Mouse (Mus musculus) neural tube, embryonic 11.5 days (tissue): ENCODE data around the gene Kif2c. TPM values are rescaled to one million over a fixed set of nuclear protein-coding genes. Genes with fewer than 3 reads are reported as not detected.

ENCODE experiments used
- ATAC-seq: fragments of 200-750 bp; cut with Nextera tagmentation; 2 replicates; pipeline ENCODE4 v1.8.0; 2017; ENCODE audit warnings: moderate number of reproducible peaks, mild to moderate bottlenecking, moderate TSS enrichment, moderate library complexity; ENCODE audit not compliant: insufficient read depth, low FRiP score, low TSS enrichment
- DNase-seq: peaks from one replicate; pipeline ENCODE4 v3.0.0-alpha.2; 2015; ENCODE audit warnings: low spot score
- H3K27ac ChIP-seq: fragments of 300-500 bp; sonication (generic); 2 replicates; pipeline ENCODE4 v1.5.1; 2014; ENCODE audit warnings: low read depth, mild to moderate bottlenecking, low read length
- H3K27me3 ChIP-seq: fragments of 300-500 bp; sonication (generic); 2 replicates; pipeline ENCODE4 v1.6.1; 2014; ENCODE audit warnings: mild to moderate bottlenecking, low read length, mixed read lengths; ENCODE audit not compliant: control insufficient read depth, insufficient read depth
- H3K36me3 ChIP-seq: fragments of 300-500 bp; sonication (generic); 2 replicates; pipeline ENCODE4 v1.6.1; 2014; ENCODE audit warnings: mild to moderate bottlenecking, low read length, moderate library complexity, mixed read lengths; ENCODE audit not compliant: control insufficient read depth, insufficient read depth
- H3K4me1 ChIP-seq: fragments of 300-500 bp; sonication (generic); 2 replicates; pipeline ENCODE4 v1.6.1; 2014; ENCODE audit warnings: low read length, mixed read lengths; ENCODE audit not compliant: control insufficient read depth, insufficient read depth
- H3K4me2 ChIP-seq: fragments of 300-500 bp; sonication (generic); 2 replicates; pipeline ENCODE4 v1.6.1; 2014; ENCODE audit warnings: low read depth, mild to moderate bottlenecking, moderate library complexity
- H3K4me3 ChIP-seq: fragments of 300-500 bp; sonication (generic); 2 replicates; pipeline ENCODE4 v1.5.1; 2014; ENCODE audit warnings: low read depth, low read length
- H3K9ac ChIP-seq: fragments of 300-500 bp; sonication (generic); 2 replicates; pipeline ENCODE4 v1.6.1; 2014; ENCODE audit warnings: mild to moderate bottlenecking, low read length
- H3K9me3 ChIP-seq: fragments of 300-500 bp; sonication (generic); 2 replicates; pipeline ENCODE4 v1.6.1; 2016; ENCODE audit warnings: low read length; ENCODE audit not compliant: control insufficient read depth
- WGBS: fragments of 180-500 bp; shearing (Covaris S2); extraction: QIAGEN DNeasy Blood & Tissue Kit; methylation state at CpG from one replicate; pipeline ENCODE4 v1.1.7; 2014; 5-methylcytosine and 5-hydroxymethylcytosine counted together
- microRNA-seq: library from miRNA; unstranded; fragments of <30 nt; microRNA quantifications from one replicate; pipeline ENCODE4, GENCODE M21; 2016
- polyA plus RNA-seq: library from polyadenylated mRNA; unstranded; fragments of >200 nt; fragmentation: Nextera tagmentation; extraction: Ambion mirVana; gene quantifications from 2 replicates; pipeline ENCODE4 v1.2.1, GENCODE M21; 2014

Gene Kif2c
- polyA plus RNA-seq, 1 experiment from 2014 or later, result 80.0 TPM

DNA sequence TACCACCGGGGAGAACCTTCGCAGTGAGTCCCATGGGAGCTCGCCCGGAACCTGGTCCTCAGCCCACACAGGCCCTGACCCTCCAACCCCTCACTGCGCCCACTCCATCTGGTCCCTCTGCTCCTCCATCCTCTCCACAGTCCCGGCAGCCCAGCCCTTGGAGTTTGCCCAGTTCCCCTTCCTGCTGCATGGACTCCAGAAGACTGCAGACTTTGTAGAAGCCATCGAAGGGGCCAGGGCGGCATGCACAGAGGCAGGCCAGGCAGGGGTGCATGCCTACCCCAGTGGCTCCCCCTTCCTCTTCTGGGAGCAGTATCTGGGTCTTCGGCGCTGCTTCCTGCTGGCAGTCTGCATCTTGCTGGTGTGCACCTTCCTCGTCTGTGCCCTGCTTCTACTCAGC lies 71.5 kb downstream of the Kif2c start:
- Histone ChIP-seq H3K4me1 (no peaks in the 10 kb centered on the region), H3K4me3 (no peak overlapping the region), H3K27me3 (no peaks in the 10 kb centered on the region), H3K4me2 (no peak overlapping the region), H3K9me3 (no peaks in the 10 kb centered on the region), H3K9ac (no peak overlapping the region), H3K27ac (no peak overlapping the region), H3K36me3 (peaks cover 8% of the 10 kb centered on the region)
- DNase-seq (no peak), ATAC-seq (no peak)
- 91% methylated on average over 11 of the region's 11 CpGs for WGBS

DNA sequence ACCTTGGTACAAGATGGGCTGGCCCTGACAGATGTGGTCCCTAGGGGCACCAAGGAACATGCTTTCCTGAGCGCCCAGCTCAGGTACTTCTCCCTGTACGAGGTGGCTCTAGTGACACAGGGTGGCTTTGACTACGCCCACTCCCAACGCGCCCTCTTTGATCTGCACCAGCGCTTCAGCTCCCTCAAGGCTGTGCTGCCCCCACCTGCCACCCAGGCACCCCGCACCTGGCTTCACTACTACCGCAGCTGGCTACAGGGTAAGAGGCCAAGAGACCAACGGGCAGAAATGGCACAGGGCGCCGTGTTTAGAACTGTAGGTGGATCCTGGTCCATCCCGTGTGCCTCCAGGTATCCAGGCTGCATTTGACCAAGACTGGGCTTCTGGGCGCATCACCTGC lies 72.2 kb downstream of the Kif2c start:
- Histone ChIP-seq H3K36me3 (peaks cover 9% of the 10 kb centered on the region), H3K27me3 (no peaks in the 10 kb centered on the region), H3K9me3 (no peaks in the 10 kb centered on the region), H3K4me1 (no peaks in the 10 kb centered on the region), H3K27ac (no peak overlapping the region), H3K4me2 (no peak overlapping the region), H3K4me3 (no peak overlapping the region), H3K9ac (no peak overlapping the region; the same call in 1 of the 2 replicates)
- DNase-seq, result no peak
- no peak for ATAC-seq
- WGBS, result 93% methylated on average over 13 of the region's 13 CpGs

Small RNA genes lying within 50 kb of the gene (microRNA-seq; reads per million reads assigned to microRNA genes)
- gene Gm22398, result not detected

Other genes with a start within 250 kb of the Kif2c start
- gene Urod, start 188.2 kb downstream of the Kif2c start, polyA plus RNA-seq, result 89.8 and 99.2 TPM in 2 replicates
- gene Hectd3, start 187.3 kb downstream of the Kif2c start, polyA plus RNA-seq, result 12.9 and 14.7 TPM in 2 replicates
- 48.1 and 52.5 TPM in 2 replicates for gene Eif2b3, start 163.2 kb downstream of the Kif2c start, polyA plus RNA-seq
- gene Ptch2, start 86.6 kb downstream of the Kif2c start, polyA plus RNA-seq, result 3.4 and 3.9 TPM in 2 replicates
- gene Btbd19, start 56.9 kb downstream of the Kif2c start, polyA plus RNA-seq, result 3.4 and 4.0 TPM in 2 replicates
- gene Tctex1d4, start 55.8 kb downstream of the Kif2c start, polyA plus RNA-seq, result not detected in 2 replicates
- gene Plk3, start 48.7 kb downstream of the Kif2c start, polyA plus RNA-seq, result 42.5 and 48.9 TPM in 2 replicates
- gene Rps8, start 26.4 kb downstream of the Kif2c start, polyA plus RNA-seq, result 818 and 875 TPM in 2 replicates
- 6.8 and 6.9 TPM in 2 replicates for gene Tmem53, start 69.3 kb upstream of the Kif2c start, polyA plus RNA-seq
- gene Armh1, start 69.5 kb upstream of the Kif2c start, polyA plus RNA-seq, result 0.43 TPM in 1 of 2 replicates, not detected in the other